Mouse (Mus musculus): ENCODE results near the gene Plpp3.

The Plpp3 gene

GRCm38 (mm10) chr4:105191550-105191949 is 34.4 kb downstream of the Plpp3 start:
- no peak for DNase-seq

DNA sequence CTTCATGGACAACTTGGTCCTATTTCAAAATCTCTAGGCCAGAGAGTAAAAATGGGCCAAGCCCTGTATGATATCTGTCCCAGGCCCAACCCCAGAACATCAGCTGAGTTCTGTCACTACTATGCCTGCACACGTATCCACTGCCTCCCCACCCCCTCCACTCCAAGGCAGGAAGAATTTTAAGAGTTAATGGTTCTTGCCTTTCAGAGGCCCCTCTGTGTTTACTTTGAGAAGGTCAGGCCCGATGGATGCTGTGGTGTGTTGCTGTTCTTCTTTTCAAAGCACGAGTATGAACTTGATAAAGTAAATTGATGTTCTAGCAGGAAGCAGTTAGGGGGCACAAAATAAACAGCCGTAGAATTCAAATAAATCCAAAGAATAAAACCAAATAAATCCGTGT is 35.5 kb downstream of the Plpp3 start:
- no peak for DNase-seq

DNA sequence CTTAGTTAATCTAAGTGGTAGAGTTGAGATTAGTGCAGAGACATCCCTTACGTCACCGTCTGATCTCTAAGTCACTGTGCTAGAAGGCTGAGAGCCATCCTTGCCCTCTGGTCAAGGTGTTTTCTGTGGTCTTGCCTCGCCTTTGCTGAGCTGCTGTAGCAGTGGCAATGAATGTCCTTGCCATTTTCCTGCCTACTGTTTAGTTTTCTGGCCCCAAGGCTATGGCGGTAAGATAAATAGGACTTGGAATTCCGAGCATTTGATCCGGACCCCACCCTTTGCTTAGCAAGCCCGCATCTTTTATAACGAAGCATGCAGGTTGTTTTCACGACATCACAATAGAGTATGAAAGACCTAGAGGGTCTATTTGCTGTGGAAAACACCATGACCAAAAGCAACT is 38.1 kb downstream of the Plpp3 start:
- no peak for DNase-seq

- no peak for DNase-seq
Measured at GRCm38 (mm10) chr4:105196099-105196498, 39.0 kb downstream of the Plpp3 start.

DNA sequence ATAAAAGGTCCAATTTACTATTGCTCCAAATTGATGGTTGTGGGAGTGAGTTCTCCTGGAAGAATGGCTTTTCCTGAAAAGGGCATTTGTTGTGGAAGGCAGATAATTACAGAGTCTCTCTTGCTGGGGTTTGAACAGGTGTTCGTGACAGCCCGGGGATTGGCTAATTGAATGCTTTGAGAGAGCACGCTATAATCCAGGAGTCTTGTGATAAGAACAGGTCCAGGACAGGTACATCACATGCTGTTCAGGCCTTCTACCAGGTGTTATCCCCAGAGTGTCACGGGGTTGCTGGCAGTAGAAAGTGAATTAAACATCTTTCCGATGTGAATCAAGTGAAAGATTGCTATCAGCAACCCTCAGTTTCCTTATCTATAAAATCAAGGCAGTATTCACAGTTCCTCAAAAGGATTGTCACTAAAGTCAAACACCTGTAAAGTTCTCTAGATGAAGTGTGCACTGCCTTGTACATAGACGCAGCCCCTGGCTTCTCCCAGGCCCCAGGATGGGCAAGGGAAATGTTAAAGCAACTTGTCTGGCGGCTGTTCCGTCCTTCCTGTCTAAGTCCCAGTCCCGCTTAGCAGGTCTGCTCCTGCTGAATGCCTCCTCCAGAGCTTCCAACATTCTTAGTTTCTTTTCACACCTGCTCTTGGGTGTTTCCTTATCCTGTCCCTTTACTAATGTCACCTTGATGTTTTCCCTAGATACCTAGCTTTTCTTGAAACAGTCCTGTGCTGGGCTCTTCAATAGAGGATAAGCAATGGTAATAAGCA is 40.0 kb downstream of the Plpp3 start:
- no peak for DNase-seq

- DNase-seq: no peak
Measured at GRCm38 (mm10) chr4:105198696-105199095, 41.5 kb downstream of the Plpp3 start.

GRCm38 (mm10) chr4:105199345-105199744 is 42.2 kb downstream of the Plpp3 start:
- no peak for DNase-seq

DNA sequence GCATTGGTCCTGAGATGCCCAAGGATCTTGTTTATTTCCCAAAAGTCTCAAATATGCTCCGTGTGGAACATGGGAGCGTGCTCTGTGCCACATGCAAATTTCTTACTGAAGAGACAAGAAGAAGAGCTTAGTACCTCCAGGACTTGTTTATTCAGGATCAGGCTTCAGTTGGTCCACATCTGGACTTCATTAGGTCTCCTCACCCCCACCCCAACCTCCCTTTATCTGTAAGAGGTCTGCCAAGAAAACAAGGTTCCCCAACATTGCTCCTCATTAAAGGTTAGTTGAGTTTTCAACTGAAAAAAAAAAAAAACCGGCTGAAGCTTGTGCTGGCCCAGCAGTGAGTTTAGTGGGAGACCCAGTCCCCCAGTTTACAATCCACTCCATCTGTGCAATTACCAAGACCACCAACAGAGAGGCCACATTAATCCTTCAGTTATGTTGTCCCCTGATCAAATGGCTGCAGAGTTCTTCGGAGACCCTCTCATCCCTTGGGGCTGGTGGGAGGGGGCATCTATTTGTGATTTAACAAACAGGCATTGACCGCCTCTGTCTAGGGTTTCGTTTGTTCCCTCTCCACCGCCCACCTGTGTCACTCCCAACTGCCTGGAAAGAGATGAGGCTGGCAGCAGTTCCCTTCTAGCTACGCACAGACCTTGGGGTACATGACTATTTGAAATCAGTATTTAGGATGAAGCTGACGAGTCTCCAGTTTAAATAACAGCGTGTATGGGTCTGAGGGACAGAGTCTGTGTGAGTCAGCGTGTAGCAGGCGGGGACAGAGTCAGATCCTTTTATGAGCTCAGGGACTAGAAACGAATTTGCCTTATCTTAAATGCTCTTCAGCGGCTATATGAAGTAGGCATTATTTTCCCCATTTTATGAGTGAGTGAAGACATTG is 43.7 kb downstream of the Plpp3 start:
- no peak for DNase-seq

- peak in 1 of 2 experiments; percentile 58 for DNase-seq
Measured at GRCm38 (mm10) chr4:105202439-105202838, 45.3 kb downstream of the Plpp3 start.

DNA sequence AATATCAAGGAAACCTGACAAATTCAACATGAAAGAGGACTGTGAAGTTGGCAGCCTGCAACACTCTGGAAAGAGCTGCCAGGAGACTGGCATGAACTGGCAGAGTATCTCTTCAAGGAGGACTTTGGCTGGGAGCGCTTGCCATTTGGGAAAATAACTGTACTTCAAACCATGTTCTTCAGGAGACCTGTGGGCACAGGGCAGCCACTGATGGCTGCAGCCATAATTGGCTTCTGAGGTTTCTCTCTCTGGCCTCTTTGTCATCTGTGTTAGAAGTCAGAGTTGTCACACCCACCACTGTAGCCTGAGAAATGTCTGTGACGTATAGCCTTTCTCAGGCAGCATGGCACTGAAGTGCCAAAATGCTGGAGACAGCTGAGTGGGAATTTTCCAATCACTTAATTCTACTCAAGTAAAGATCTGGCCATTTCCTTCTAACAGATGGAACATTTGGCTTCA is 46.2 kb downstream of the Plpp3 start:
- peak; percentile 60 to 63 for DNase-seq

GRCm38 (mm10) chr4:105204071-105204470 is 46.9 kb downstream of the Plpp3 start:
- no peak for DNase-seq

DNA sequence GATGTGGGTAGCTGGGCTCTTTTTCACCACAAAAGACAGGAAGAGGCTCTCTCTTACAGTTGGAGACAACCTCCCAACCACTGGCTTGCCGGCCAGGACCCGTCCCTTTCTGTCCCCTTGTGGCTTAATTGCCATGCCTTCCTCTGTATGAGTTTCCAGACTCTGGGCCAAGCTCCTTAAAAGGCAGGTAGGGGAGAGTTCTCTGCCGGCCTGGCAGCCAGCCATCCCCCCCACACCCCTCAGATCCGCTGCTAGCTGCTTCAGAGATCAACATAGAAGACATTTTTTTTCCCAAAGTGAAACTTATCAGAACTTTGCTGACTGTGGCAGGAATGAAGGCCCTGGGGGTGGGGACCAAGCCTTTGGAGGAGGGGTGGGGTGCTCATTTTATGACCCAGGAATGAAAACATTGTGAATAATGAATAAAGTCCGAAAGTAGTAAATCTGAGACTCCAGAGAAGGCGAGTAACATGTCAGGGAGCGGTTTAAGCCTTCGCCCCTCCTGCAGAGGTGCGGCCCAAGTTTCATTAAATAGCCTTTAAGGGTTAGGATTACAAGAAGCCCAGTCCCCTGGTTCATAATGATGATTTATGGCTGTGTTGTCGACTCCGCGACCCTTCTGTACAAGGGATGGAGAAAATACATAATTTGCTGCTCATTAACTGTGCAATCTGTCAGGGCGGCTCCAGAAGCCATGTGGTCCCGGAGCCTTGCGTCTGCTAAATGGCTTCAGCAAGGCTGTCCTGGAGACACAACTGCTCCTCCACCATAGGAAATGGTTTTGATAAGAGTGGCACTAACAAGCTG is 48.1 kb downstream of the Plpp3 start:
- DNase-seq: peak; percentile 87 to 91

GRCm38 (mm10) chr4:105206102-105206501 is 49.0 kb downstream of the Plpp3 start:
- DNase-seq: no peak

- peak; percentile 25 to 34 for DNase-seq
Measured at GRCm38 (mm10) chr4:105206995-105207394, 49.8 kb downstream of the Plpp3 start.

DNA sequence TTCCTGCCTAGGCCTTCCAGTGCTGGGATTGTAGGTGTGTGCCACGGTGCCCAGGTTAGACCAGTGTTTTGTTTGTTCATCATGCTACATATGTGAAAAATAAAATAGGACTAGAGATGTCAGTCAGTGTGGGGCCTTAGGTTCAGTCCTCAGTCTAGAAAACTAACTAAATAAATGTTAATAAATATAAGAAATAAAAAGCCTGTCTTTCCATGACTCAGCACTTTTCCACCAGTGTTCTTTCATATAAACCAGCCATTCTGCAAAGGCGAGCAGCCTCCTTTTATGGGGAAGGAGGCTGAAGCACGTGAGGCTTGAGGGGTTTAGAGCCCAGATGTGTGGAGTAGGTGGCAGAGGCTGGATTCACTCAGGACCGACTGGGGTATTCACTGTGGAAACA is 50.5 kb downstream of the Plpp3 start:
- no peak for DNase-seq

- no peak for DNase-seq
Measured at GRCm38 (mm10) chr4:105208977-105209376, 51.8 kb downstream of the Plpp3 start.

DNA sequence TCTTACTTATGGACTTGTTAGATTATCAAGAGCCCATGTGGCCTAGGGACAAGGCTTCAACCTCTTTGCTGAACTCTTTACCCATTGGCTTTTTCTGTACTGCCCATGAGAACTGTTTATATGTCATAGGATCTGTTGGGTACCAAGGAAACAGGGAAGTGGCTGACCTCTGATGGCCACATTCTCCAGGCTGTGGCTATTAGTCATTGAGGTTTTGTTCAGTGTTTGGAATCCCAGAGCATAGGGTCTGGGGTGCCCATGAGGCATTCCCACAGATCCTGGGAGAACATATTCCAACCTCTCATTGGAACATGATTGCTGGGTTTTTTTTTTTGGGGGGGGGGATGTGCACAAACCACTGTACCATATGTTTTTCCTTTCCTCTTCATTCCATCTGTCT is 56.2 kb downstream of the Plpp3 start:
- DNase-seq: no peak

DNA sequence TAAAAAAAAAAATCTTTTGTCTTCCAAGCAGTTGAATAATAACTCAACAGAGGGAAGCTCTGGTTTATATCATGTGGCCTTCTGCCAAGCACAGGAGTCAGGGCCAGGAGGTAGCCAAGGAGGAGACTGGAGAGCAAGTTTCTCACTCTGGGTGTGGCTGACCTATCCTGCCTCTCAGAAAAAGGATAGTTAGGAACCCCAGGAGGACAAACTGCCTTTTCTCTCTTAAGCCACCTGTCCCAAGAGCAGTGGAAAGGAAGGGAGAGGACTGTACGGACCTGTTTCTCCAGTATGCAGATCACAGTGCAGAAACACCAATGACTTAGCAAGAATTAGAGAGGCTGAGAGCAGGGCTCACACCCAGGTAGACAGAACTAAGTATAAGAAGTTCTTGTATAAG is 57.3 kb downstream of the Plpp3 start:
- peak; percentile 77 to 83 for DNase-seq

- DNase-seq: peak; percentile 54 to 72
Measured at GRCm38 (mm10) chr4:105215726-105216410, 58.7 kb downstream of the Plpp3 start.

GRCm38 (mm10) chr4:105218202-105218601 is 61.1 kb downstream of the Plpp3 start:
- peak; percentile 49 to 77 for DNase-seq

GRCm38 (mm10) chr4:105219316-105219715 is 62.2 kb downstream of the Plpp3 start:
- DNase-seq: peak; percentile 37 to 40

DNA sequence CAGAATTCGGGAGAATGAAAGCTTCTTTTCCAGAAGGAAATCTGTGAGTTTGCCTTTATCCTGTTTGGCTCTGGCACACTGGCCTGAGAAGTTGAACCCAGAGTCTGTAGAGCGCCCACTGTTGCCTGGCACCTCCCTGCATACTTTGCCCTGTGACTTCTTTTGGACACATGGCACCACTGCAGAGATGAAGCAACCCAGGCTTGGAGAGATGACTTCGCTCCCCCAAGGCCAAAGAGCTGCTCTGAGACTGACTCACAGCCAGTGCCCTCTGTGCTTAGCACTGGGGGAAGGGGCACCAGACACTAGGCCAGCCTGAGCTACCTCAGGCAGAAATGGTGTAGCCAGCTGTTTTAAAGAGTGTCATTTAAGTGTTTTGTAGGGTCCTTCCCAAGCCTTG is 63.7 kb downstream of the Plpp3 start:
- peak in 1 of 2 experiments; percentile 43 for DNase-seq
